ENCODE assay signal across 9 mouse cellular contexts in the genomic region with DNA sequence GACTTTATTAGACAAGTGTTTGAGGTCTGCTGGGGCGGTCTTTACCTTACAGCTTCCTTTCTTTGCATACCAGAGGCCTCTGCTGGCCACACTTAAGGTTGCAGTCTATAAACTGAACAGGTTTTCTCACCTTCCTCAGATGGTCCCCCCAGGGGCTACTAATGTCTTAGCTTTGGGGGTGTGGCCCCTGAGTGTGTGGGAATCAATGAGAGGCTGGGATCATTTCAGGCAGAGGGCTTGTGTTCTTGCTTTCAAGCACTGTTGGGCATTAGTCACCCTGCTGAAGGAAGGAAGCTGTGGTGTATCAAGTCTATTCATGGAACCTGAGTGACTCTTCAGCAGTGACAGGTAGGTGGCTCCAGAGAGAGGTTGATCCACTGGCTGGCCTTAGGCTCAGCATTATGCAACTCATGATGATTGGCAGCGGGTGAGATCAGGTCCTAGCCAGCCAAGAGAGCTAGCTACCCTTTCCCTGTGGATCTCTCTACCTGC. TPM values are rescaled to one million over a fixed set of nuclear protein-coding genes. Genes with fewer than 3 reads are reported as not detected.
DNase-seq lines count a peak whose midpoint lies in the region; ATAC-seq and TF ChIP-seq lines count a peak whose summit lies in the region.
"Had no signal": no experiment of that assay in that cellular context is flagged by ENCODE, and none has a peak within 500 bp of the region (broad histone marks: within the 10 kb centered on the region; RNA-seq: fewer than 3 reads in every experiment).

No protein-coding gene starts in this region.

- no peak overlapping the region for H3K4me3 ChIP-seq in hindbrain, embryonic 16.5 days (ENCODE audit: low read length)
- no peak overlapping the region for H3K4me3 ChIP-seq in hindbrain, embryonic 13.5 days
- H3K4me3 ChIP-seq in MEL (ENCODE audit: control insufficient read depth in 1 of 2, insufficient read depth in 1 of 2, low read depth in 2 of 2, low read length in 2 of 2), result no peak overlapping the region
- no peak overlapping the region for H3K4me3 ChIP-seq in stomach, embryonic 16.5 days (replicated peaks; ENCODE audit: low read length)
- no peak overlapping the region for H3K4me3 ChIP-seq in forebrain, embryonic 10.5 days
- H3K4me3 ChIP-seq: limb, embryonic 12.5 days had no signal

- no peaks in the 10 kb centered on the region for H3K9me3 ChIP-seq in hindbrain, embryonic 16.5 days (ENCODE audit: control insufficient read depth, low read length)
- H3K9me3 ChIP-seq in hindbrain, embryonic 13.5 days, result no peaks in the 10 kb centered on the region
- H3K9me3 ChIP-seq in MEL (replicated peaks; ENCODE audit: insufficient read depth, low read length), result no peaks in the 10 kb centered on the region
- no peaks in the 10 kb centered on the region for H3K9me3 ChIP-seq in stomach, embryonic 16.5 days (replicated peaks; ENCODE audit: control insufficient read depth, low read length)
- no peaks in the 10 kb centered on the region for H3K9me3 ChIP-seq in forebrain, embryonic 10.5 days
- H3K9me3 ChIP-seq: limb, embryonic 12.5 days had no signal

- peak; percentile 67; the same call in 1 of the 2 replicates for ATAC-seq in hindbrain, embryonic 16.5 days
- no peak for ATAC-seq in hindbrain, embryonic 13.5 days (ENCODE audit: low FRiP score)
- ATAC-seq in stomach, embryonic 16.5 days (ENCODE audit: insufficient read depth, low FRiP score), result 0 out of 2 replicates have a peak, but pooled peaks have one; percentile 10

- H3K79me2 ChIP-seq in MEL (ENCODE audit: control insufficient read depth, insufficient read depth, low read length, poor library complexity), result no peaks in the 10 kb centered on the region

- no peaks in the 10 kb centered on the region for H3K36me3 ChIP-seq in hindbrain, embryonic 16.5 days (ENCODE audit: control insufficient read depth, insufficient read depth, low read length)
- no peaks in the 10 kb centered on the region for H3K36me3 ChIP-seq in hindbrain, embryonic 13.5 days
- no peaks in the 10 kb centered on the region for H3K36me3 ChIP-seq in MEL (ENCODE audit: control insufficient read depth in 1 of 2, insufficient read depth in 2 of 2, low read length in 2 of 2)
- H3K36me3 ChIP-seq in stomach, embryonic 16.5 days (ENCODE audit: control insufficient read depth, insufficient read depth, low read length), result no peaks in the 10 kb centered on the region
- no peaks in the 10 kb centered on the region for H3K36me3 ChIP-seq in forebrain, embryonic 10.5 days (replicated peaks)
- H3K36me3 ChIP-seq: limb, embryonic 12.5 days had no signal

- H3K9ac ChIP-seq in hindbrain, embryonic 16.5 days (ENCODE audit: low read depth, low read length), result no peak overlapping the region
- no peak overlapping the region for H3K9ac ChIP-seq in hindbrain, embryonic 13.5 days
- H3K9ac ChIP-seq in MEL (ENCODE audit: control insufficient read depth, low read depth, low read length, poor library complexity, severe bottlenecking), result no peak overlapping the region
- H3K9ac ChIP-seq in stomach, embryonic 16.5 days (ENCODE audit: low read length), result no peak overlapping the region
- H3K9ac ChIP-seq: limb, embryonic 12.5 days had no signal

- WGBS in hindbrain, embryonic 16.5 days, result 36% methylated on average over 2 of the region's 2 CpGs
- 55% methylated on average over 2 of the region's 2 CpGs for WGBS in hindbrain, embryonic 13.5 days
- WGBS in stomach, embryonic 16.5 days, result 44% methylated on average over 2 of the region's 2 CpGs
- WGBS in forebrain, embryonic 10.5 days, result 38% methylated on average over 2 of the region's 2 CpGs

- peak in 1 of 3 experiments; percentile 30; a peak in 3 of 6 replicates for TF ChIP-seq CTCF in MEL (IDR thresholded peaks at IDR 0.05 in 2 of 3, conservative IDR thresholded peaks at IDR 0.05 in 1 of 3; ENCODE audit: control insufficient read depth in 1 of 3, insufficient read depth in 1 of 3, low read depth in 2 of 3, low read length in 3 of 3, poor library complexity in 1 of 3, severe bottlenecking in 1 of 3)

- no peak for TF ChIP-seq POLR2A in MEL (IDR thresholded peaks at IDR 0.05; ENCODE audit: control insufficient read depth in 1 of 2, insufficient read depth in 1 of 2, low read depth in 1 of 2, low read length in 2 of 2, poor library complexity in 1 of 2)

- no peak overlapping the region for H3K27ac ChIP-seq in hindbrain, embryonic 16.5 days (ENCODE audit: low read depth, low read length)
- no peak overlapping the region for H3K27ac ChIP-seq in hindbrain, embryonic 13.5 days
- no peak overlapping the region for H3K27ac ChIP-seq in MEL (ENCODE audit: control insufficient read depth, low read depth, low read length)
- no peak overlapping the region for H3K27ac ChIP-seq in stomach, embryonic 16.5 days (ENCODE audit: low read length)
- no peak overlapping the region for H3K27ac ChIP-seq in forebrain, embryonic 10.5 days
- H3K27ac ChIP-seq: limb, embryonic 12.5 days had no signal

- peak; percentile 18 for DNase-seq in MEL (ENCODE audit: low read depth, low spot score)
- DNase-seq in cerebellum, postnatal 36 days, result peak; percentile 65 to 74
- peak; percentile 48 for DNase-seq in kidney, postnatal 10 days
- no peak for DNase-seq in forebrain, embryonic 10.5 days (ENCODE audit: extremely low spot score, low spot score)
- no peak for DNase-seq in frontal cortex, postnatal 14 days (ENCODE audit: low spot score in 2 of 2)

- no peak overlapping the region for H3K4me2 ChIP-seq in hindbrain, embryonic 16.5 days (ENCODE audit: low read length)
- no peak overlapping the region for H3K4me2 ChIP-seq in hindbrain, embryonic 13.5 days
- no peak overlapping the region for H3K4me2 ChIP-seq in stomach, embryonic 16.5 days (ENCODE audit: low read depth, low read length)
- H3K4me2 ChIP-seq: limb, embryonic 12.5 days had no signal

- TF ChIP-seq RAD21 in MEL (IDR thresholded peaks at IDR 0.05; ENCODE audit: low read depth, low read length), result peak; percentile 18

- H3K27me3 ChIP-seq in hindbrain, embryonic 16.5 days (replicated peaks; ENCODE audit: control insufficient read depth, insufficient read depth, low read length), result no peaks in the 10 kb centered on the region
- H3K27me3 ChIP-seq in hindbrain, embryonic 13.5 days, result no peaks in the 10 kb centered on the region
- peaks cover 0 to 3% of the 10 kb centered on the region in 2 experiments; a peak in 3 of 4 replicates for H3K27me3 ChIP-seq in MEL (ENCODE audit: control insufficient read depth in 1 of 2, insufficient read depth in 2 of 2, low read length in 2 of 2)
- H3K27me3 ChIP-seq in stomach, embryonic 16.5 days (ENCODE audit: control insufficient read depth, insufficient read depth, low read length), result no peaks in the 10 kb centered on the region
- no peaks in the 10 kb centered on the region for H3K27me3 ChIP-seq in forebrain, embryonic 10.5 days (ENCODE audit: poor library complexity, severe bottlenecking)
- H3K27me3 ChIP-seq: limb, embryonic 12.5 days had no signal

- H3K4me1 ChIP-seq in hindbrain, embryonic 16.5 days (ENCODE audit: control insufficient read depth, insufficient read depth, low read depth, low read length), result no peaks in the 10 kb centered on the region
- H3K4me1 ChIP-seq in hindbrain, embryonic 13.5 days (replicated peaks), result no peaks in the 10 kb centered on the region
- no peaks in the 10 kb centered on the region for H3K4me1 ChIP-seq in MEL (ENCODE audit: control insufficient read depth in 1 of 2, insufficient read depth in 2 of 2, low read length in 2 of 2)
- H3K4me1 ChIP-seq in stomach, embryonic 16.5 days (ENCODE audit: control insufficient read depth, insufficient read depth, low read length), result 0 out of 2 replicates have a peak, but pooled peaks cover 3% of the 10 kb centered on the region
- H3K4me1 ChIP-seq in forebrain, embryonic 10.5 days, result no peaks in the 10 kb centered on the region
- H3K4me1 ChIP-seq: limb, embryonic 12.5 days had no signal

- no peak for TF ChIP-seq EP300 in MEL (IDR thresholded peaks at IDR 0.05; ENCODE audit: low read depth in 1 of 2, low read length in 2 of 2)

TF ChIP-seq in MEL, 35 proteins besides CTCF, POLR2A, EP300 and RAD21:
- TF ChIP-seq MAFK (IDR thresholded peaks at IDR 0.05; ENCODE audit: borderline replicate concordance, low read depth, low read length) (no peak), GABPA (IDR thresholded peaks at IDR 0.05; ENCODE audit: low read depth, low read length) (no peak), SMC3 (IDR thresholded peaks at IDR 0.05; ENCODE audit: low read depth, low read length) (peak; percentile 25; the same call in 1 of the 2 replicates), MXI1 (IDR thresholded peaks at IDR 0.05; ENCODE audit: low read depth, low read length) (no peak), KAT2A (conservative IDR thresholded peaks at IDR 0.05; ENCODE audit: low read depth, low read length) (no peak), POLR2AphosphoS2 (IDR thresholded peaks at IDR 0.05; ENCODE audit: low read length) (no peak)
TF ChIP-seq in MEL: peak in this region for 1.

RNA-seq across cellular contexts. Expression of a gene that starts 39.6 kb away (rescaled TPM):
- polyA plus RNA-seq in hindbrain, embryonic 16.5 days (2015; fragmentation: Nextera tagmentation; extraction: Ambion mirVana), result 10.7 and 10.9 TPM in 2 replicates
- 9.2 and 9.5 TPM in 2 replicates for polyA plus RNA-seq in hindbrain, embryonic 13.5 days (2015; fragmentation: Nextera tagmentation; extraction: Ambion mirVana)
- total RNA-seq in MEL (2012; rRNA removed), result 22.4 and 24.5 TPM in 2 replicates
- 100 to 1,000 TPM in 1 of 2 experiments, 10 to 100 TPM in 1; 17.5 to 119 TPM for polyA plus RNA-seq in MEL (2012; ENCODE audit: insufficient read depth in 1 of 2, insufficient read length in 2 of 2, low read depth in 1 of 2, low replicate concordance in 2 of 2, missing spikeins in 1 of 2)
- polyA plus RNA-seq in stomach, embryonic 16.5 days (2015; fragmentation: Nextera tagmentation; extraction: Ambion mirVana), result 16.0 and 16.8 TPM in 2 replicates
- polyA plus RNA-seq in forebrain, embryonic 10.5 days (2016; fragmentation: Nextera tagmentation; extraction: Ambion mirVana), result 6.1 and 6.6 TPM in 2 replicates

Comparison
In these comparisons a context has a peak if more than half of its experiments do, and no peak if none do; other contexts are left out.
1. DNase-seq: peak in MEL (single experiment), cerebellum, postnatal 36 days (2 of 2) and kidney, postnatal 10 days (single experiment); none in forebrain, embryonic 10.5 days (single experiment) and frontal cortex, postnatal 14 days (0 of 2).